Mouse (Mus musculus) stomach, embryonic 15.5 days (tissue): ENCODE measurements around the gene Vapb. TPM values are rescaled to one million over a fixed set of nuclear protein-coding genes. Genes with fewer than 3 reads are reported as not detected.

ENCODE experiments used
- ATAC-seq: fragments of 200-750 bp; cut with Nextera tagmentation; 2 replicates; pipeline ENCODE4 v1.8.0; 2017; ENCODE audit warnings: low read depth, moderate number of reproducible peaks, moderate TSS enrichment; ENCODE audit not compliant: insufficient read depth, low FRiP score
- H3K27ac ChIP-seq: fragments of 300-500 bp; sonication (generic); 2 replicates; pipeline ENCODE4 v1.5.1; 2015; ENCODE audit warnings: mild to moderate bottlenecking, inconsistent platforms
- H3K27me3 ChIP-seq: fragments of 300-500 bp; sonication (generic); replicated peaks from 2 replicates; pipeline ENCODE4 v1.6.1; 2015; ENCODE audit warnings: inconsistent platforms
- H3K36me3 ChIP-seq: fragments of 300-500 bp; sonication (generic); 2 replicates; pipeline ENCODE4 v1.6.1; 2015; ENCODE audit warnings: inconsistent platforms
- H3K4me1 ChIP-seq: fragments of 300-500 bp; sonication (generic); 2 replicates; pipeline ENCODE4 v1.6.1; 2015; ENCODE audit warnings: inconsistent platforms
- H3K4me2 ChIP-seq: fragments of 300-500 bp; sonication (generic); 2 replicates; pipeline ENCODE4 v1.6.1; 2015; ENCODE audit warnings: mild to moderate bottlenecking, inconsistent platforms
- H3K4me3 ChIP-seq: fragments of 300-500 bp; sonication (generic); replicated peaks from 2 replicates; pipeline ENCODE4 v1.5.1; 2015; ENCODE audit warnings: inconsistent platforms
- H3K9ac ChIP-seq: fragments of 300-500 bp; sonication (generic); 2 replicates; pipeline ENCODE4 v1.6.1; 2015; ENCODE audit warnings: inconsistent platforms
- H3K9me3 ChIP-seq: fragments of 300-500 bp; sonication (generic); 2 replicates; pipeline ENCODE4 v1.6.1; 2016; ENCODE audit warnings: inconsistent platforms
- WGBS: fragments of 180-500 bp; shearing (Covaris S2); methylation state at CpG from one replicate; pipeline ENCODE4 v1.1.7; 2015; 5-methylcytosine and 5-hydroxymethylcytosine counted together
- polyA plus RNA-seq: library from polyadenylated mRNA; unstranded; fragments of >200 nt; fragmentation: Nextera tagmentation; extraction: Ambion mirVana; gene quantifications from 2 replicates; pipeline ENCODE4 v1.2.1, GENCODE M21; 2015

Gene Vapb
- polyA plus RNA-seq, 1 experiment from 2014 or later: 15.4 TPM

DNA sequence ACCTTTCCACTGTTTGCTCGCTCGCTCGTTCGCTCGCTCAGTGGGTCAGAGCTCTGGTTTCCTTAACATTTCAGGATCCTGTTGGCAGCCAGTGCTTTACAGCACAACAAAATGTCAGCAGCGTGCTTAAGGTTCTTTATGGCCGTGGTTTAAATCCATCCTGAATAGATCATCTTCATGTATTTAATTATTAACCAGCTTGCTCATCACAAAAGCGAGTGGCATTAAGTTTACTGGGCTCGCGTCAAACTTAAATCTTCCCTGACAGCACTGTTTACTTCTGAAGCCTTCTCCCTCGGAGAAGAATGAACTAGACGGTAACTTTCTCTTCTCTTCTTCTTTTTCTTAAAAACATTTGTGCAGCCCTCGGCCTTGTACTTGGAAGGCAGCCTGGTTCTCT lies 4.8 kb downstream of the Vapb start:
- 34% methylated on average over 13 of the region's 13 CpGs for WGBS
- ATAC-seq: no peak
- Histone ChIP-seq H3K4me3 (0 out of 2 replicates have a peak overlapping the region, but pooled peaks have one; percentile 7), H3K9me3 (no peaks in the 10 kb centered on the region), H3K27ac (peak overlapping the region; percentile 62), H3K36me3 (no peaks in the 10 kb centered on the region; the same call in 1 of the 2 replicates), H3K4me2 (peak overlapping the region; percentile 22; the same call in 1 of the 2 replicates), H3K9ac (no peak overlapping the region), H3K27me3 (no peaks in the 10 kb centered on the region), H3K4me1 (peaks cover 35% of the 10 kb centered on the region)

DNA sequence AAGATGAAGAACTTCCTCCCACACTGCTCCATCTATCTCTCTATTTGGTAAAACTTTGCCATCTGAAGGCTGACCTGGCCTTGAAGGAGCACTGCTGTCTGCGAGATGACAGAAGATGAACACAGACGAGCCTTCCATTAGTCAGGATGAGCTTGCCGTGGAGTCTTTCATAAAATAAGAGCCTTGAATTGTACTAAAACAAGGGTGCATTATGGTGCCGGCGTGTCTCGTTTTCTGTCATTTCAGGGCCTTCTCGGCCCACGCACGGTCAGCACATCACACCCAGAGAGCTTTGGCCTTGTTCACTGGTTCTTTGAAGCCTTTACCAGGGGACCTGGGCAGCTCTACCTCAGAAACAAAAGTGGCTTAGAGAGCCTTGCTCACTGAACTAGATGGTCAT lies 5.4 kb downstream of the Vapb start:
- Histone ChIP-seq H3K9me3 (no peaks in the 10 kb centered on the region), H3K9ac (no peak overlapping the region), H3K36me3 (no peaks in the 10 kb centered on the region; the same call in 1 of the 2 replicates), H3K4me2 (no peak overlapping the region), H3K4me1 (peaks cover 35% of the 10 kb centered on the region), H3K27me3 (no peaks in the 10 kb centered on the region), H3K27ac (no peak overlapping the region), H3K4me3 (no peak overlapping the region)
- 57% methylated on average over 9 of the region's 9 CpGs for WGBS
- no peak for ATAC-seq

DNA sequence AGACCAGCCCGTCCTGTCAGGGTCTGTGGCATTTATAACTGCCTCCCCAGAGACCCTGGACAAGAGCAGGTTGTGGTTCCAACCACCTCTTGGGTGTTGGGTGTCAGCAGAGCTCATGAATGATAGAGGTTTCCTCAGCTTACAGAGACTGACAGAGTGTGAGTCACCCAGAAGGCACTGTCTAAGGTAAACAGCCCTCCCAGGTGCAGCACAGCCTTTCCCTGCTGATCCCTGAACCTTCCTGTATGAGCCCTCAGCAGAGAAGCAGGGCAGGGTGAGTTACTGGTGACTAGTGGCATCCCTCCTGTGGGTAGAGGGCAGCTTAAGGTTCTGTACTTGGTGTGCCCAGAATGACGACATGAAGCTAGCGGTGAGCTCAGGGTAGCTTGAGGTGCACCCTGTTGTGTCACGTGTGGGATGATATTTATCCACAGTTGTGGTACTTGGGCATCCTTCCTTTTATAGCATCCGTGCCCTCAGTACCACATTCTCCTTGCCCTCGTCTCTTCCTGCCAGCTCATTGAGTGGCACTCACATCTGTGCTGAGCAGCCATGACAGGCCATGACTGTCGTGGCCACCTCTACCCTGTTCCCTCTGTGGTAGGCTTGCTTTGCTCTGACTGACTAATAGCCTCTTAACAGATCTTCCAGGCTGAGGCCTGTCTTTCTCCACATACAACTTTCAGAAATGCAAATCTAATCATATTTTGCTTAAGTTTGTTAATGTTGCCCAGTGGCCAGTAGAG lies 6.9 kb downstream of the Vapb start:
- no peaks in the 10 kb centered on the region for H3K27me3 ChIP-seq
- no peaks in the 10 kb centered on the region for H3K9me3 ChIP-seq
- H3K27ac ChIP-seq: no peak overlapping the region
- ATAC-seq: no peak
- WGBS: 81% methylated on average over 7 of the region's 7 CpGs
- H3K4me3 ChIP-seq: no peak overlapping the region
- H3K4me2 ChIP-seq: no peak overlapping the region
- peaks cover 21% of the 10 kb centered on the region for H3K4me1 ChIP-seq
- no peaks in the 10 kb centered on the region for H3K36me3 ChIP-seq
- no peak overlapping the region for H3K9ac ChIP-seq

DNA sequence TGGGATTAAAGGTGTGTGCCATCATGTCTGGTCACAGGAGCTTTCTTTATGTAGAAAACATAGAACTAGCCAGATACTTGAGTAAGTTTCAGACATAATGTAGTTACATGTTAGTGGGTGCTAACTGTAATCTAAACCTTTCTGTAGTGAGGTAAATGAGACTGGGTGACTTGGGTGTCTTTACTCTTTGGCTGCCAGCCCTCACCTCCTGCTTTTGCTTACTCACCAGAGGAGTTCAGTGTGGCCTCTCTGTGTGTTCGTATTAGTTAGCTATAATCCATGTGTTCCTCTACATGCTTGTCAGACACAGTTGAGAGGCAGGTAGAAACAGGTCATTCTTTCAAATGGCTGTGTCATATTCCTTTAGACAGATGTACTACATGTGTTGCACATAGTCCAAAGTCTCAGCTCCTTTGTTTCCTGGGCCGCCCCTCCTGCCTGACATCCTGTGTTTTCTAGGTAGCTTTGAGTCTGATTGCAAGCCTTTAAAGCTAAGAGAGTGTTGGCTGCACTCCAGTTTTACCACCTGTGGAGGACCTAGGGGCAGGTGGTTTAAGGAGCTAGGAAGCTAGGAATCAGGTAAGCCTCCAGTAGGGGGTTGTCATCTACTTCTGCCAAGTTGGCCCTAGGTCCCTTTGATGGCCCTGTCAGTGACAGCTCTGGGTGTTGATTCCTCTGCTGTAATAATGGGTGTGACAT lies 11.8 kb downstream of the Vapb start:
- Histone ChIP-seq H3K9ac (no peak overlapping the region), H3K4me1 (no peaks in the 10 kb centered on the region), H3K4me3 (no peak overlapping the region), H3K4me2 (no peak overlapping the region), H3K27me3 (no peaks in the 10 kb centered on the region), H3K36me3 (no peaks in the 10 kb centered on the region), H3K27ac (no peak overlapping the region), H3K9me3 (no peaks in the 10 kb centered on the region)
- 0 out of 2 replicates have a peak, but pooled peaks have one; percentile 31 for ATAC-seq
- WGBS: 75% methylated on average over 2 of the region's 2 CpGs

DNA sequence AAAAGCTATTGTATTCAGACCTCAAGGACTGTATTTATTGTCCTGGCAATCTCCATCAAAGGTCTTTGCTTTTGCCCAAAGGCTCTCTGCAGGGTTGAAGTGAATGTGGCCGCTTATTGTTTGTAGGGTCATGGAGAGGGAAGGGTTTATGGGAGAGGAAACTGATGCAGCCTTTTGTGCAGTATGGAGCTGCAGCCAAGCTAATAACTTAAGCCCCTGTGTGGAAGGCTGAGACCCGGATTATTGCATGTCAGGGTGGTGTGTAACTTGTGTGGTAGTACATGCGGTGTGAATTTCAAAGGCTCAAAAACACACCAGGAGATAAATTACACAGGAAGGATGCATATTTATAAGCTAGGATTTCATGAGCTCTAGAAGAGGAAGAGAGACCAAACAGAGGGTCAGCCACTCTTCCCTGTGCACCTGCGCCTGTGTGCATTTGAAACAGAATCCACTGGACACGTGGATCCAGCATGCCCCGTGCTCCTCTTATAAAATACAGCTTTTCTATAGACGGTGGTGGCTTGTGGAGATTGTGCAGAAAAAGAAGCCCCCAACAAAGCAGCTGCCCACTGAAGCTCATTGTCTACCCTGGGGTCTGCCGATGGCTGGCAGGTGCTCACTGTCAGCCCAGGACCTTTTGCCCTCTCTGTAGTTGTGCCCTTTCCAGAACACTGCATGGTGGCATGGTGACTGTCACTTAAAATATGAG lies 18.3 kb downstream of the Vapb start:
- ATAC-seq: no peak
- WGBS: 65% methylated on average over 8 of the region's 8 CpGs
- 0 out of 2 replicates have a peak, but pooled peaks cover 5% of the 10 kb centered on the region for H3K4me1 ChIP-seq
- no peak overlapping the region for H3K9ac ChIP-seq
- no peak overlapping the region for H3K4me3 ChIP-seq
- no peak overlapping the region for H3K4me2 ChIP-seq
- no peaks in the 10 kb centered on the region for H3K27me3 ChIP-seq
- no peaks in the 10 kb centered on the region for H3K9me3 ChIP-seq
- no peak overlapping the region for H3K27ac ChIP-seq
- no peaks in the 10 kb centered on the region for H3K36me3 ChIP-seq

DNA sequence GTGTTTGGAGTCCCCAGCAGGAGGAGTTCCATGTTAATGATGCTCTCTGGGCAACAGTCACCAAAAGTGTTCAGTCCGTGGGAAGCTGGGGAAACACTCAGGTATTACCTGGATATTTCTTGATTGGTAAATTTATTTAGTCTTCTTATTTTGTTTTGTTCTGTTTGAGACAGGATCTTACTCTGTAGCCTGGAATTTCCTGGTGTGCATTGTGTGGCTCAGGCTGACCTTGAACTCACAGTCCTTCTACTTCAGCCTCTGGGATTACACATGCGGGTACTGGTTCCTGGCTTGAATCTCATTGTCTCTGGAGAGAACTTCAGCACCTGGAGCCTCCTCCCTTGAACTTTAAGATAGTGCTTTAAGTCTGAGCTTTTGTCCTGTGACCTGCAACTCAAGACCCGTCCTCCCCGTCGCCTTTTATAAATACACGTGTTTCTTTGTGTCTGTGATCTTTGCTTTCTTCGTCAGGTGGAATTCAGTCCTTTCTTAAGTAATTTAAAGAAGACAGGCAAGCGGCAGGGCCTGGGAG lies 20.4 kb downstream of the Vapb start:
- no peak for ATAC-seq
- Histone ChIP-seq H3K9ac (no peak overlapping the region), H3K9me3 (no peaks in the 10 kb centered on the region), H3K4me1 (peaks cover 9% of the 10 kb centered on the region; the same call in 1 of the 2 replicates), H3K27ac (no peak overlapping the region), H3K27me3 (no peaks in the 10 kb centered on the region), H3K4me3 (no peak overlapping the region), H3K4me2 (no peak overlapping the region), H3K36me3 (no peaks in the 10 kb centered on the region)
- 72% methylated on average over 8 of the region's 8 CpGs for WGBS

DNA sequence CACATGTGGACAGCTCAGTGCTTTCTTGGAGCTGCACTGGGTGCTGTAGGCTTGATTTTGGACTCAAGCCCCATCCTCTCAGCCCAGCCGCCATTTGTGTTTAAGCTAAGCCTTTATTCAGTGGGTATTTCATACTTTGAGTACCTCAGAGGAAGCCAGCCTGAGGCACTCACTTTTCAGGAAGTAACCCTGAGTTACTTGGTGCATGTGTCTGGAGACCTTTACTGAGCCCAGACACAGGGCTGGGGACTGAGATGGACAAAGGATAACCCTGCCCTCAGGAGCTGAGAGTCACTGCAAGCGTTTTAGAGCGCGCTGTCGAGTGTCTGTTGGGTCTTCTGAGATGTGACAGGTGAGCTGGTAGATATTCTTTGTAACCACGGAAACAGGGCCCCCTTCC lies 23.3 kb downstream of the Vapb start:
- H3K4me3 ChIP-seq: no peak overlapping the region
- H3K36me3 ChIP-seq: no peaks in the 10 kb centered on the region
- H3K9ac ChIP-seq: no peak overlapping the region
- ATAC-seq: no peak
- H3K9me3 ChIP-seq: no peaks in the 10 kb centered on the region
- no peaks in the 10 kb centered on the region for H3K27me3 ChIP-seq
- no peak overlapping the region for H3K4me2 ChIP-seq
- no peak overlapping the region for H3K27ac ChIP-seq
- WGBS: 70% methylated on average over 6 of the region's 6 CpGs
- H3K4me1 ChIP-seq: peaks cover 9% of the 10 kb centered on the region; the same call in 1 of the 2 replicates

DNA sequence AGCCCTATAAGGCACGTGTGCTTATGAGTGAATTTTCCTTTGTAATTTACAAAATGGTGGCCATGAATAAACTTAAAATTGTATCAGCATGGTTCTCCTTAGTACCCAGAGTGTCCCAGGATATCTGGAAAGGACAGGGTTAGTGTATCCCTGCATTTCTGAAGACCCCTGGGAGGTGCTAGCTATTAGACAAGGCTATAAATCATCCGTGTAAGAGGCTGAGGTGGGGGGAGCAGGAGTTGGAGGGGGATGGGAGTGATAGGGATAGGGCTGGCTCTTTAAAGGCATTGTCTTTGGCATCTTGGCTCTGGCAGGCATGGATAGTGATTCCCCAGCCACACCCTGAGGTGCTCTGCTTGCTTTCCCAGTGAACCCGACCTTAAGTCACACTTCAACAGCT lies 27.3 kb downstream of the Vapb start:
- peaks cover 10% of the 10 kb centered on the region; the same call in 1 of the 2 replicates for H3K4me1 ChIP-seq
- H3K9ac ChIP-seq: no peak overlapping the region
- H3K36me3 ChIP-seq: peaks cover 5% of the 10 kb centered on the region
- no peak overlapping the region for H3K4me3 ChIP-seq
- H3K9me3 ChIP-seq: no peaks in the 10 kb centered on the region
- no peak overlapping the region for H3K27ac ChIP-seq
- no peaks in the 10 kb centered on the region for H3K27me3 ChIP-seq
- no peak overlapping the region for H3K4me2 ChIP-seq
- WGBS: 39% methylated on average over 3 of the region's 3 CpGs
- no peak for ATAC-seq

DNA sequence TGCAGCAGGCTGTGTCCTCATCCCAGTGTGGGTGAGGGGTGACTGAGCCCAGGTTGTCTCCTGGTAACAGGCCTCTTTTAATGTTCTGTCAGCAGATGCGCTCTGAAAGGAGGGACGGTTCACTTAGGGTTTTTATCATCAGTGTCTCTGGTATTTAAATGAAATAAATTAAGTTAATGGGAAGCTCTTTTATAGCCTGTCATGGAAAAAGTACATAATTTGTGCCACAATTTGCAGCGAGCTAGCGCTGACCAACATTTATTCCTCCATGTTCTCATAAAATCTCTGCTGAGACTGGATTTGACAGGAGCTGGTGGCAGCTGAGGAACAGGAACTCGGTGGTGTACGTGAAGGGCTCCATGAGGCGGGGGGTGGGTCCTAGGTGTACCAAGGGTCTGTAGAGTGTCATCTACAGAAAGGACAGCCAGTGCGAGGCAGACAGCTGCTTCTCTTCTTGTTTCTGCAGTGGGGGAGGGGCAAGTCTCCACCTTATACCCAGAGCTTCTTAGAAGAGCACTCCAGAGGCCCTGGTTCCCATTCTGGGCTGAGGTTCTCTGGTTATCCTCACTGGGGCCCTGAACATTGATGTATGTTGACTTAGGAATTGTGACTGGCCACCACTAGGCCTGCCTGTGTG lies 30.8 kb downstream of the Vapb start:
- Histone ChIP-seq H3K4me3 (no peak overlapping the region), H3K9me3 (no peaks in the 10 kb centered on the region), H3K4me1 (peaks cover 5% of the 10 kb centered on the region; the same call in 1 of the 2 replicates), H3K9ac (no peak overlapping the region), H3K4me2 (no peak overlapping the region), H3K27ac (0 out of 2 replicates have a peak overlapping the region, but pooled peaks have one; percentile 7), H3K27me3 (no peaks in the 10 kb centered on the region), H3K36me3 (peaks cover 5% of the 10 kb centered on the region)
- no peak for ATAC-seq
- 50% methylated on average over 8 of the region's 8 CpGs for WGBS

DNA sequence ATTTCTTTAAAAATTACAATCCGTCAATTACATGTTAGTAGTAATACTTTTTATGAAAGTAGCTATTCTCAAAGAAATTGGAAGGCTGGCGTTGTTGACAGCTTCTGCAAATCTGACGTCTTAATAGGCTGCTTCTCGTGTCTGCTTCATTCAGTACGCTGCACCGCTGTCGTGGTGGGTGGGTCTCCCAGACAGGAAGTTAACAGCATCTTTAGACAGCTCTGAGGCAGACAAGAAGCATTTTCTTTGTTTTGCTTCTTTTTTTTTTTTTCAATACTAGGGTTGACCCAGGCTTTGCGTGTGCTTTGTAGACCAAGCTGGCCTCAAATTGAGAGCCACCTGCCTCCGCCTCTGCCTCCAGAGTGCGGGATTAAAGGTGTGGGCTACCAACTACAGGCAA lies 31.9 kb downstream of the Vapb start:
- H3K9ac ChIP-seq: no peak overlapping the region
- no peaks in the 10 kb centered on the region for H3K27me3 ChIP-seq
- no peak overlapping the region for H3K27ac ChIP-seq
- no peak overlapping the region for H3K4me3 ChIP-seq
- peaks cover 5% of the 10 kb centered on the region for H3K36me3 ChIP-seq
- 64% methylated on average over 10 of the region's 10 CpGs for WGBS
- ATAC-seq: no peak
- H3K9me3 ChIP-seq: no peaks in the 10 kb centered on the region
- no peak overlapping the region for H3K4me2 ChIP-seq
- peaks cover 5% of the 10 kb centered on the region; the same call in 1 of the 2 replicates for H3K4me1 ChIP-seq

DNA sequence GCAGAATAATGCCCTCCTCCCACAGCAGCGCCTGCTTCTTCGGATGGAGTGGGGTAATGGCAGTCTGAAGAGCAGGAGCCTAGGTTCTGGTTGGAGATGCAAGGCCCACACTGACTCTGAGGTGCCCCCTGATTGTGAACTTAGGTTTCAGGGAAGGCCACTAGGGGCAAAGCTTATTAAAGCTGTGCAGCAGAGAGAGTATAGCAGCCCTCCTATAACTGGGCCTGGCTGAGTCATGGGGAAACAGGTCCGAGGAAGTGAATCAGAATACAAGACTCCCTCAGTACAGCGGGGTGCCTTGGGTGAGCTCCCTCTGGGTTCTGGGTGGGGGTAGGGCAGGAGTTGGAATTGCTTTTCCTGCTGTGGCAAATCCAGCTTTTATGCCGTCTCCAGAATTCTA lies 33.3 kb downstream of the Vapb start:
- no peak overlapping the region for H3K27ac ChIP-seq
- no peak overlapping the region for H3K4me2 ChIP-seq
- no peak overlapping the region for H3K9ac ChIP-seq
- H3K4me1 ChIP-seq: peaks cover 5% of the 10 kb centered on the region; the same call in 1 of the 2 replicates
- no peak overlapping the region for H3K4me3 ChIP-seq
- WGBS: 66% methylated on average over 5 of the region's 5 CpGs
- no peaks in the 10 kb centered on the region for H3K27me3 ChIP-seq
- no peak for ATAC-seq
- no peaks in the 10 kb centered on the region for H3K9me3 ChIP-seq
- H3K36me3 ChIP-seq: peaks cover 5% of the 10 kb centered on the region
